Mouse (Mus musculus): Measurements from ENCODE around the gene Il9.

- no peak for TF ChIP-seq CTCF (IDR thresholded peaks at IDR 0.05; ENCODE audit: low read depth)
- no peak for TF ChIP-seq EP300 (IDR thresholded peaks at IDR 0.05; ENCODE audit: low read depth)
Measured at GRCm38 (mm10) chr13:56449239-56450030, 32.6 kb downstream of the Il9 start.
